Comparison of ENCODE assay signal across 15 mouse cellular contexts in the genomic region with DNA sequence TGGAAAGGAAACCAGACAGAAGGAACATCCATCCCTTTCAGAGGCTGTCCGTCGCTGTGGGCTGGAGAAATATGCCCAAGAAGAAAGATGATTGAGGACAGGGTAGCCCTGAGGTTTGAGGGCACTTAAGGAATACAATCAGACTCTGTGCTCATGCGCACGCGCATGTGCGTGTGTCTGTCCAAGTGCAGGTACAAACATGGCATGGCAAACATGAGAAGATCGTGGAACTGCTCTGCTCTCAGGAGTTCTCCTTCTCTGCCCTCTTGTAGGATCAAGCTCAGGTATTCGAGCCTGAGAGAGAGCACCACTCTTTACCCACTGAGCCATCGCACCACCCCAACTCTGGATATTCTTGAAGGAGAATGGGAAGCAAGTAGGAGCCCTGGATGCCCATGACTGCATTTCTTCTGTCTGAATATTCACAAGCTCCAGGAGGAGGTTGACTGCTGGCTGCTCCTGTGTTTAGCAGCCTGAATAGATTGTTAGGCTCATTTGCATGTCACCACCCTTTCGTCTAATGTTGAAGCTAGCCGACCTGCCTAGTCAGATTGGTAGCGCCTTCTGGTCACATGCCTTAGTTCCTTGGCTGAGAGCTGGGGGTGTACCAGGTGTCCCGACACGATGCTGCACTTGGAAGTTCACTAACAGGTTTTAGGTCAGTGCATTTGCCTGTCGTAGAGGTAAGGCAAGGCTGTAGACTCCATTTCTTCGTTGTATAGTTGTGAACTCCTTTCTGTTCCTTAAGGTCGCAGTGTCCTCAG. TPM values are rescaled to one million over a fixed set of nuclear protein-coding genes. Genes with fewer than 3 reads are reported as not detected.
DNase-seq lines count a peak whose midpoint lies in the region; ATAC-seq lines count a peak whose summit lies in the region.
"Had no signal": no experiment of that assay in that cellular context is flagged by ENCODE, and none has a peak within 500 bp of the region (broad histone marks: within the 10 kb centered on the region; RNA-seq: fewer than 3 reads in every experiment).

No protein-coding gene starts in this region.

- H3K27me3 ChIP-seq in forebrain, embryonic 14.5 days (replicated peaks; ENCODE audit: control insufficient read depth, insufficient read depth, low read length): no peaks in the 10 kb centered on the region
- H3K27me3 ChIP-seq in forebrain, embryonic 12.5 days: no peaks in the 10 kb centered on the region
- H3K27me3 ChIP-seq: embryonic facial prominence, embryonic 12.5 days; forebrain, embryonic 15.5 days; neural tube, embryonic 15.5 days had no signal

- no peak overlapping the region for H3K27ac ChIP-seq in forebrain, embryonic 14.5 days (ENCODE audit: low read depth, low read length)
- H3K27ac ChIP-seq in forebrain, embryonic 12.5 days: no peak overlapping the region
- H3K27ac ChIP-seq: embryonic facial prominence, embryonic 12.5 days; forebrain, embryonic 15.5 days; neural tube, embryonic 15.5 days had no signal

- H3K9ac ChIP-seq in forebrain, embryonic 14.5 days (ENCODE audit: low read length): no peak overlapping the region
- no peak overlapping the region for H3K9ac ChIP-seq in forebrain, embryonic 12.5 days
- H3K9ac ChIP-seq: embryonic facial prominence, embryonic 12.5 days; forebrain, embryonic 15.5 days; neural tube, embryonic 15.5 days had no signal

- peak; percentile 47; the same call in 1 of the 2 replicates for ATAC-seq in forebrain, embryonic 14.5 days
- ATAC-seq in forebrain, embryonic 12.5 days (ENCODE audit: low FRiP score): no peak
- ATAC-seq in megakaryocyte progenitor cell, adult 5-6 weeks (replicated peaks; ENCODE audit: poor library complexity): peak; percentile 40
- ATAC-seq: forebrain, embryonic 15.5 days had no signal

- H3K4me1 ChIP-seq in forebrain, embryonic 14.5 days (ENCODE audit: control insufficient read depth, insufficient read depth, low read length): peaks cover 62% of the 10 kb centered on the region
- peaks cover 70% of the 10 kb centered on the region for H3K4me1 ChIP-seq in forebrain, embryonic 12.5 days

- no peak overlapping the region for H3K4me2 ChIP-seq in forebrain, embryonic 14.5 days (ENCODE audit: low read length)
- H3K4me2 ChIP-seq in forebrain, embryonic 12.5 days: no peak overlapping the region
- H3K4me2 ChIP-seq: embryonic facial prominence, embryonic 12.5 days; forebrain, embryonic 15.5 days; neural tube, embryonic 15.5 days had no signal

- H3K4me3 ChIP-seq in forebrain, embryonic 14.5 days (ENCODE audit: low read depth, low read length): no peak overlapping the region
- no peak overlapping the region for H3K4me3 ChIP-seq in forebrain, embryonic 12.5 days (replicated peaks)
- H3K4me3 ChIP-seq: embryonic facial prominence, embryonic 12.5 days; forebrain, embryonic 15.5 days; neural tube, embryonic 15.5 days had no signal

- 64% methylated on average over 17 of the region's 17 CpGs for WGBS in forebrain, embryonic 14.5 days
- WGBS in forebrain, embryonic 12.5 days: 71% methylated on average over 17 of the region's 17 CpGs

- DNase-seq in forebrain, embryonic 14.5 days (ENCODE audit: low spot score): peak; percentile 61
- peak; percentile 52 to 65 for DNase-seq in lung, adult 18-20 months
- DNase-seq in lung, postnatal 14 days: no peak
- DNase-seq in kidney, adult 9 months: peak; percentile 56
- DNase-seq in thymus, postnatal 0 days (ENCODE audit: low spot score): no peak
- no peak for DNase-seq in neural tube, embryonic 10.5 days (ENCODE audit: extremely low spot score, low spot score)
- DNase-seq: cerebellum, postnatal 14 days; gastrocnemius, postnatal 25 days; thymus, postnatal 14 days had no signal

- no peaks in the 10 kb centered on the region for H3K36me3 ChIP-seq in forebrain, embryonic 14.5 days (ENCODE audit: control insufficient read depth, insufficient read depth, low read length)
- no peaks in the 10 kb centered on the region for H3K36me3 ChIP-seq in forebrain, embryonic 12.5 days (replicated peaks)
- H3K36me3 ChIP-seq: embryonic facial prominence, embryonic 12.5 days; forebrain, embryonic 15.5 days; G1E; neural tube, embryonic 15.5 days had no signal

- no peaks in the 10 kb centered on the region for H3K9me3 ChIP-seq in forebrain, embryonic 14.5 days (replicated peaks; ENCODE audit: control insufficient read depth, low read length)
- H3K9me3 ChIP-seq in forebrain, embryonic 12.5 days: no peaks in the 10 kb centered on the region
- H3K9me3 ChIP-seq: embryonic facial prominence, embryonic 12.5 days; forebrain, embryonic 15.5 days; G1E; neural tube, embryonic 15.5 days had no signal

RNA-seq across cellular contexts. Expression of a gene that starts 7.3 kb away (rescaled TPM):
- polyA plus RNA-seq in forebrain, embryonic 14.5 days (2014; fragmentation: Nextera tagmentation; extraction: Ambion mirVana): 16.0 and 16.6 TPM in 2 replicates
- polyA plus RNA-seq in forebrain, embryonic 12.5 days (2016; fragmentation: Nextera tagmentation; extraction: Ambion mirVana): 23.3 and 30.8 TPM in 2 replicates
- total RNA-seq in megakaryocyte progenitor cell, adult 5-6 weeks (2015): 53.8 and 58.9 TPM in 2 replicates
- total RNA-seq in megakaryocyte progenitor cell, adult 5-6 weeks (2017): 45.5 and 51.2 TPM in 2 replicates
- polyA plus RNA-seq in thymus, postnatal 0 days (2015; fragmentation: Nextera tagmentation; extraction: Ambion mirVana): 2.7 and 2.9 TPM in 2 replicates

RNA-seq across cellular contexts. Expression of a gene that starts 34.5 kb away (rescaled TPM):
- polyA plus RNA-seq in forebrain, embryonic 14.5 days (2014; fragmentation: Nextera tagmentation; extraction: Ambion mirVana): 295 and 324 TPM in 2 replicates
- 229 and 241 TPM in 2 replicates for polyA plus RNA-seq in forebrain, embryonic 12.5 days (2016; fragmentation: Nextera tagmentation; extraction: Ambion mirVana)
- 308 and 312 TPM in 2 replicates for total RNA-seq in megakaryocyte progenitor cell, adult 5-6 weeks (2015)
- total RNA-seq in megakaryocyte progenitor cell, adult 5-6 weeks (2017): 290 and 314 TPM in 2 replicates
- polyA plus RNA-seq in thymus, postnatal 0 days (2015; fragmentation: Nextera tagmentation; extraction: Ambion mirVana): 311 and 322 TPM in 2 replicates

Comparison
In these comparisons a context has a peak if more than half of its experiments do, and no peak if none do; other contexts are left out.
1. DNase-seq: peak in forebrain, embryonic 14.5 days (single experiment), lung, adult 18-20 months (2 of 2) and kidney, adult 9 months (single experiment); none in lung, postnatal 14 days (single experiment), thymus, postnatal 0 days (single experiment) and neural tube, embryonic 10.5 days (single experiment).